Mouse (Mus musculus): Measurements from ENCODE around the gene Mars2. TPM values are rescaled to one million over a fixed set of nuclear protein-coding genes. Genes with fewer than 3 reads are reported as not detected.

Mars2 gene
- 5.6 and 5.8 TPM in 2 replicates for polyA plus RNA-seq (2014; fragmentation: Nextera tagmentation; extraction: Ambion mirVana)

GRCm38 (mm10) chr1:55236890-55237642 is at the start of gene Mars2:
Gene Mars2, plus strand, starts transcription at chr1:55237177.
- peak; percentile 97 for ATAC-seq (replicated peaks; ENCODE audit: low FRiP score)
- WGBS: under 1% methylated on average over 82 of the region's 82 CpGs

GRCm38 (mm10) chr1:55192015-55192414 is 45.0 kb upstream of the Mars2 start:
- DNase-seq (ENCODE audit: low spot score): no peak
- no peak overlapping the region for H3K4me3 ChIP-seq (ENCODE audit: low read depth, low read length)
- 0 out of 2 replicates have a peak overlapping the region, but pooled peaks have one; percentile 27 for H3K9ac ChIP-seq (ENCODE audit: low read depth, low read length)
- 42% methylated on average over 8 of the region's 8 CpGs for WGBS
- H3K27ac ChIP-seq (ENCODE audit: low read depth, low read length): no peak overlapping the region
- no peaks in the 10 kb centered on the region for H3K4me1 ChIP-seq (replicated peaks; ENCODE audit: control insufficient read depth, insufficient read depth, low read length)
- no peaks in the 10 kb centered on the region for H3K27me3 ChIP-seq (replicated peaks; ENCODE audit: control insufficient read depth, insufficient read depth, low read length)
- H3K36me3 ChIP-seq (ENCODE audit: control insufficient read depth, insufficient read depth, low read length): no peaks in the 10 kb centered on the region
- H3K9me3 ChIP-seq (ENCODE audit: control insufficient read depth, low read length): no peaks in the 10 kb centered on the region
- ATAC-seq (replicated peaks; ENCODE audit: low FRiP score): no peak
- peak overlapping the region; percentile 49 for H3K4me2 ChIP-seq

More at GRCm38 (mm10) chr1:55236890-55237642, at the start of gene Mars2:
- H3K4me1 ChIP-seq (replicated peaks; ENCODE audit: control insufficient read depth, insufficient read depth, low read length): peaks cover 8% of the 10 kb centered on the region
- no peaks in the 10 kb centered on the region for H3K27me3 ChIP-seq (replicated peaks; ENCODE audit: control insufficient read depth, insufficient read depth, low read length)
- no peaks in the 10 kb centered on the region; the same call in 1 of the 2 replicates for H3K36me3 ChIP-seq (ENCODE audit: control insufficient read depth, insufficient read depth, low read length)
- no peaks in the 10 kb centered on the region for H3K9me3 ChIP-seq (ENCODE audit: control insufficient read depth, low read length)
- peak within 1 kb of the TSS; percentile 98 for H3K4me2 ChIP-seq
- H3K27ac ChIP-seq (ENCODE audit: low read depth, low read length): peak within 1 kb of the TSS; percentile 74
- DNase-seq (ENCODE audit: low spot score): peak; percentile 94
- peak within 1 kb of the TSS; percentile 93 for H3K4me3 ChIP-seq (ENCODE audit: low read depth, low read length)
- H3K9ac ChIP-seq (ENCODE audit: low read depth, low read length): peak within 1 kb of the TSS; percentile 84

DNA sequence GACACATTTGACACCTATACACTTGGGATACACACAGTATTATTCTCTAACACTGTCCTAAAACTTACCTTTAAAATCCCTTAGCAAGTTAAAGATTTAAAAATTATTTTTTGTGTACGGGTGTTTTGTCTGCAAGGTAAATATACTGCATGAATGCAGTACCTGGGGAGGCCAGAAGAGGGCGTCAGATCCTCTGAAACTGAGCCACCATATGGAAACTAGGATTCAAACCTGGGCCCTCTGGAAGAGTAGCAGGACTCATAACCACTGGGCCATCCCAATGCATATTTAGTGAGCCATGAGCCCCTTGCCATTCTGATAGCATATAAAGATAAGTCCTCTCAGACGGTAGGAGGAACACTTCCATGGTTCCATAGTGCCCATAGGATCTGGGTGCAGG is 44.2 kb upstream of the Mars2 start:
- H3K4me3 ChIP-seq (ENCODE audit: low read depth, low read length): no peak overlapping the region
- no peaks in the 10 kb centered on the region for H3K4me1 ChIP-seq (replicated peaks; ENCODE audit: control insufficient read depth, insufficient read depth, low read length)
- no peaks in the 10 kb centered on the region for H3K27me3 ChIP-seq (replicated peaks; ENCODE audit: control insufficient read depth, insufficient read depth, low read length)
- H3K27ac ChIP-seq (ENCODE audit: low read depth, low read length): no peak overlapping the region
- no peak overlapping the region for H3K4me2 ChIP-seq
- DNase-seq (ENCODE audit: low spot score) (no peak), ATAC-seq (replicated peaks; ENCODE audit: low FRiP score) (no peak)
- 43% methylated on average over 3 of the region's 3 CpGs for WGBS
- H3K9me3 ChIP-seq (ENCODE audit: control insufficient read depth, low read length): no peaks in the 10 kb centered on the region
- H3K36me3 ChIP-seq (ENCODE audit: control insufficient read depth, insufficient read depth, low read length): no peaks in the 10 kb centered on the region
- H3K9ac ChIP-seq (ENCODE audit: low read depth, low read length): no peak overlapping the region

GRCm38 (mm10) chr1:55193316-55193715 is 43.7 kb upstream of the Mars2 start:
- 40% methylated on average over 2 of the region's 2 CpGs for WGBS
- Histone ChIP-seq H3K9me3 (ENCODE audit: control insufficient read depth, low read length) (no peaks in the 10 kb centered on the region), H3K4me1 (replicated peaks; ENCODE audit: control insufficient read depth, insufficient read depth, low read length) (peaks cover 4% of the 10 kb centered on the region; the same call in 1 of the 2 replicates), H3K9ac (ENCODE audit: low read depth, low read length) (no peak overlapping the region), H3K27me3 (replicated peaks; ENCODE audit: control insufficient read depth, insufficient read depth, low read length) (no peaks in the 10 kb centered on the region), H3K27ac (ENCODE audit: low read depth, low read length) (no peak overlapping the region), H3K4me3 (ENCODE audit: low read depth, low read length) (no peak overlapping the region), H3K36me3 (ENCODE audit: control insufficient read depth, insufficient read depth, low read length) (no peaks in the 10 kb centered on the region), H3K4me2 (no peak overlapping the region)
- DNase-seq (ENCODE audit: low spot score) (no peak), ATAC-seq (replicated peaks; ENCODE audit: low FRiP score) (0 out of 2 replicates have a peak, but pooled peaks have one; percentile 51)

GRCm38 (mm10) chr1:55194064-55194915 is 42.7 kb upstream of the Mars2 start:
- Histone ChIP-seq H3K9me3 (ENCODE audit: control insufficient read depth, low read length) (no peaks in the 10 kb centered on the region), H3K27me3 (replicated peaks; ENCODE audit: control insufficient read depth, insufficient read depth, low read length) (no peaks in the 10 kb centered on the region), H3K4me2 (no peak overlapping the region), H3K27ac (ENCODE audit: low read depth, low read length) (no peak overlapping the region), H3K36me3 (ENCODE audit: control insufficient read depth, insufficient read depth, low read length) (no peaks in the 10 kb centered on the region), H3K4me1 (replicated peaks; ENCODE audit: control insufficient read depth, insufficient read depth, low read length) (peaks cover 13% of the 10 kb centered on the region), H3K4me3 (ENCODE audit: low read depth, low read length) (no peak overlapping the region), H3K9ac (ENCODE audit: low read depth, low read length) (no peak overlapping the region)
- DNase-seq (ENCODE audit: low spot score) (no peak), ATAC-seq (replicated peaks; ENCODE audit: low FRiP score) (no peak)
- 69% methylated on average over 19 of the region's 19 CpGs for WGBS

DNA sequence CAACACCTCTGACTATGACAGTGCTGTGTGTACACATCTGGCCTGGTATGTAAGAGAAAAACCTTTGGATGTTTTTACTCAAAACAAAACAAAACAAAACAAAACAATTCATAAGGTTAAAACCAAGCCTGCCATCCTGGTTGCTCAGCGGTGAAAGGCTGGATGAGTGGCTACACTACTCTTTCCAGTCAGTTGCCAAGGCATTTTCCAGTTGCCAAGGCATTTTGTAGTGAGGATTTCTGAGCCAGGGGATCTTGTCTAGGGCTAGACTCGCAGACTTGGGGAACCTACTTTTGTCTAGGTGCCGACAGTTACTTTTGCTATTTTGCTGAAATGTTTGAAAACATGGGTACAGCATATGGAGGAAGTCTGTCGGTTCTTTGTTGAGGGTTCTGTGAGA is 42.0 kb upstream of the Mars2 start:
- Histone ChIP-seq H3K9me3 (ENCODE audit: control insufficient read depth, low read length) (no peaks in the 10 kb centered on the region), H3K27me3 (replicated peaks; ENCODE audit: control insufficient read depth, insufficient read depth, low read length) (no peaks in the 10 kb centered on the region), H3K4me1 (replicated peaks; ENCODE audit: control insufficient read depth, insufficient read depth, low read length) (peaks cover 14% of the 10 kb centered on the region), H3K36me3 (ENCODE audit: control insufficient read depth, insufficient read depth, low read length) (no peaks in the 10 kb centered on the region), H3K9ac (ENCODE audit: low read depth, low read length) (no peak overlapping the region), H3K4me2 (no peak overlapping the region), H3K27ac (ENCODE audit: low read depth, low read length) (no peak overlapping the region), H3K4me3 (ENCODE audit: low read depth, low read length) (no peak overlapping the region)
- no peak for DNase-seq (ENCODE audit: low spot score)
- ATAC-seq (replicated peaks; ENCODE audit: low FRiP score): no peak
- 75% methylated on average over 4 of the region's 4 CpGs for WGBS

GRCm38 (mm10) chr1:55196327-55197003 is 40.5 kb upstream of the Mars2 start:
- no peaks in the 10 kb centered on the region for H3K36me3 ChIP-seq (ENCODE audit: control insufficient read depth, insufficient read depth, low read length)
- no peak overlapping the region for H3K4me2 ChIP-seq
- H3K4me3 ChIP-seq (ENCODE audit: low read depth, low read length): no peak overlapping the region
- ATAC-seq (replicated peaks; ENCODE audit: low FRiP score): no peak
- DNase-seq (ENCODE audit: low spot score): no peak
- no peaks in the 10 kb centered on the region for H3K9me3 ChIP-seq (ENCODE audit: control insufficient read depth, low read length)
- no peaks in the 10 kb centered on the region for H3K27me3 ChIP-seq (replicated peaks; ENCODE audit: control insufficient read depth, insufficient read depth, low read length)
- H3K4me1 ChIP-seq (replicated peaks; ENCODE audit: control insufficient read depth, insufficient read depth, low read length): peaks cover 14% of the 10 kb centered on the region
- H3K27ac ChIP-seq (ENCODE audit: low read depth, low read length): no peak overlapping the region
- WGBS: 56% methylated on average over 6 of the region's 6 CpGs
- H3K9ac ChIP-seq (ENCODE audit: low read depth, low read length): no peak overlapping the region

GRCm38 (mm10) chr1:55198719-55199118 is 38.3 kb upstream of the Mars2 start:
- peak; percentile 97 for ATAC-seq (replicated peaks; ENCODE audit: low FRiP score)
- no peak overlapping the region for H3K27ac ChIP-seq (ENCODE audit: low read depth, low read length)
- peak overlapping the region; percentile 21 for H3K4me2 ChIP-seq
- H3K9ac ChIP-seq (ENCODE audit: low read depth, low read length): no peak overlapping the region
- no peaks in the 10 kb centered on the region for H3K9me3 ChIP-seq (ENCODE audit: control insufficient read depth, low read length)
- H3K4me3 ChIP-seq (ENCODE audit: low read depth, low read length): no peak overlapping the region
- WGBS: 24% methylated on average over 3 of the region's 3 CpGs
- H3K4me1 ChIP-seq (replicated peaks; ENCODE audit: control insufficient read depth, insufficient read depth, low read length): peaks cover 14% of the 10 kb centered on the region
- DNase-seq (ENCODE audit: low spot score): no peak
- no peaks in the 10 kb centered on the region for H3K27me3 ChIP-seq (replicated peaks; ENCODE audit: control insufficient read depth, insufficient read depth, low read length)
- H3K36me3 ChIP-seq (ENCODE audit: control insufficient read depth, insufficient read depth, low read length): no peaks in the 10 kb centered on the region

Measured in liver, embryonic 11.5 days (tissue).